Mouse (Mus musculus): ENCODE results near the gene Stambp.

DNA sequence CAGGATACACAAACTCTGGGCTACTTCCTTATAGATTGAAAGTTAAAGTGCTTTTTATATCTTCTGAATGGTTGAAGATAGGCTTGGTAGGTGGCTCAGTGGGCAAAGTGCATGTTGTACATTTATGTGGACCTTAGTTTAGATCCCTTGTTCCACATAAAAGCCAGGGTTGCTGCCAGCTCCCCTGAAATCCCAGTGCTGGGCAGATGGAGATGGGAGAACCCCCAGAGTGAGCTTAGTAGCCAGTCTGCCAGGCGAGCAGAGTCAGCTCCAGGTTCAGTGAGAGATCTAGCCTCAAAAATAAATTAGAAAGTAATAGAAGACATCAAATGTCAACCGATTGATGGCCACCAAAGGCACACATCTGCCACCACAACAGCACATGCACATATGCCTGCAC lies 39.9 kb downstream of the Stambp start:
- TF ChIP-seq E2F4 (IDR thresholded peaks at IDR 0.05; ENCODE audit: insufficient read depth) (no peak), MAX (IDR thresholded peaks at IDR 0.05; ENCODE audit: low read depth) (no peak), POLR2A (IDR thresholded peaks at IDR 0.05; ENCODE audit: insufficient read length, low read depth) (no peak), USF1 (IDR thresholded peaks at IDR 0.05; ENCODE audit: low read depth) (no peak), POLR2AphosphoS2 (IDR thresholded peaks at IDR 0.05; ENCODE audit: insufficient read length, low read depth) (no peak), MYOD1 (IDR thresholded peaks at IDR 0.05; ENCODE audit: control insufficient read depth in 1 of 3, insufficient read length in 2 of 3, low read depth in 2 of 3) (no peak), TCF3 (IDR thresholded peaks at IDR 0.05; ENCODE audit: insufficient read length, low read depth) (no peak), CEBPB (IDR thresholded peaks at IDR 0.05; ENCODE audit: insufficient read depth, poor library complexity, severe bottlenecking) (no peak), TCF12 (IDR thresholded peaks at IDR 0.05; ENCODE audit: insufficient read depth, poor library complexity, severe bottlenecking) (no peak)

All from myocyte (in vitro differentiated cells).